Mouse (Mus musculus) CD4-positive, CD25-positive, alpha-beta regulatory T cell, adult 2 months (primary cell): ENCODE measurements around the gene Zc3h13.

Experiments
- DNase-seq: peaks from one replicate; pipeline ENCODE4 v3.0.0-alpha.2; 2012; ENCODE audit warnings: low read depth, low spot score

Gene Zc3h13

DNA sequence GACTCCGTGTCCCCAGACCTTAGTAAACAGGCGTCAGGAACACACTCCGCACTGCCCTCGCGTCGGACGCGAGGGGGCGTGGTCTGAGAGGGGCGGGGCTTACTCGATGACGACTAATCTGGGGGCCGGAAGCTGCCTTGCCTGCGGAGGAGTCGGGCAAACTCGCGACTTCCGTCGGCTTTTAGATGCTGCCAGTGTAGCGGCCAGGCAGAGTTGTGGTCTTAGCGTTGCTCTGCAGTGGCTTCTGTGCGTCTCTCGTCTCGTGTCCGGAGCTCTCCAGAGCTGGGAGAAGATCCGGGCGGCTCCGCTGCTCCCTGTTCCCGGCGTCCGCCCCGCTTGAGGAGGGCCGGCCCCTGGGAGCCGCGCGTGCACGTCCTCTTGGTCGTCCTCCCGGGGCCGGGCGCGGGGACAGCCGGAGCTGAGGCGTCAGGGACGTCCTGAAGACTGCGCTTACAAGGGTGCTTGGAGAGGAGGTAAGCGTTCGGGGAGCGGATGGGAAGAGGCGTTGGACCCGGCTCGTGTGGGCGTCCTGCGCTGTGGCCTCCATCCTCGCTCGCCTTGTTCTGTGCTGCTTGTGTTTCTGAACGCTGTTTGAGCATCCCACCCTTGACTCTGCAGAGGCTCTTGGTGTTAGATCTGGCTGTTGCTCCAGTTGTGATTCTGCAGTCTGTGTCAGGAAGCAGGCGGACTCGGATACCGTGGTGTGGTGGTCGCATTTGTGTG is at the start of gene Zc3h13:
TSS of gene Zc3h13 (plus strand) at position 181 of the 723 bp plus-strand sequence.
- peak; percentile 97 for DNase-seq

DNA sequence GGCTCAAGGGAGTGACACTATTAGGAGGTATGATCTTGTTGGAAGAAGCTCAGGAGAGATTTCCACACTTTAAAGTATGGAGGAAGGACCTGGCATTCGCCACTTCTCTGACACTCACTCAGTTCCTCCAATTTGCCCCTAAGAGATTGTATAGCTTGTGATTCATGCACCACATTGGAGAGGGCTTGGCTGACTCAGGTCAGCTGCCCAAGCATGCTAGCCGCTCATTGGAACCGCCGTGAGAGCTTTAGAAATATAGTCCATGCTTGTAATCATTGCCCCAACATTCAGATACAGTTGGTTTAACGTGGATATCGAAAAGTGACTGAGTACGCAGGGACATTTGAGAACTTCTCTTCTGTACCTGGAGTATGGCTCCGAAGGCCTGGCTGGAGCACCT is 48.6 kb upstream of the Zc3h13 start:
- no peak for DNase-seq

DNA sequence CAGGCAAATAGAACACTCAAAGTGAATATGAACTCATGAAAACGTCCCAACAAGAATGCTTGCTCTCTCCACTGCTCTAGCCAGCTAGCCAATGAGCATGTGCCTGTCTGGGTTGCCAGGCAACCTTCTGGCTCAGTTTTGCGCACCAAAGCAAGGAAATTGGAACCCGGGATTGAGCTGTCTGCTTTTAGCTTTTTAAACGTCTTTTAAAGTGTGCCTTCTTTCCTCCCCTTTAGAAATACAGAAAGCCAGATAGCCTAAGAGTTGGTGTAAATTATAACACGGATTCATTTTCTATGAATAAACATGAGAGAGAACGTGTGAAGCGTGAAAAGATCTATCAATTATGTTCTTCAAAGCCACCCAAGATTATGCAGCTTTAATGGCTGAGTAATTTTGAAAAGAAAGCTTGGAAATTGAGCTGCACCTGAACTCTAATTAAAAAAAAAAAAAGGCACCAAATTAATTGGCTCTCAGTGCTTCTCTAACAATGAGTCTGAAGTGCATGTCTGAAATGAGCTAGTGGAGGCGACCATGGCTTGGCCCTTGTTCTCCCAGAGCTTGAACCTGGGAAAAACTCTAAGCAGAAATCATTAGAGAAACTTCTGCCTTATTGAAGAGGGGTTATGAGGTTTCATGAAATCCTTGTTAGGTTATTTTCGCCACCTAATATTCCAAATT is 48.1 kb upstream of the Zc3h13 start:
- no peak for DNase-seq

DNA sequence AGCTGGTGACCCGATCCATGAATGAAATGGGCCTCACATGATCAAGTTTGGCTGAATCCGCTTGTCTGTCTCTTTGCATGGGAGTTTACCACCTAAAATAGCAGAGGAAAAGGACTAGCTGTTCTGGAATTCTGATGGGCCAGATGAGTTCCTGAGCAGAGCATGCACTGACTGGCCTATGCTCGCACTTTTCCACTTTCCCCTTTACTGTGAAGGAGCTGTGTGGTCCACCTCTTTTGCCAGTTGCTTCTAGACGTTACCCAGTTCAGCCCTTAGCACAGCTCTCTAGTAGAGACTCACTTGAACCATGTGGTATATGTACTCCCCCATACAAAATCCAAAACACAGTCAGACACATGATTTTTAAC is 47.6 kb upstream of the Zc3h13 start:
- no peak for DNase-seq

DNA sequence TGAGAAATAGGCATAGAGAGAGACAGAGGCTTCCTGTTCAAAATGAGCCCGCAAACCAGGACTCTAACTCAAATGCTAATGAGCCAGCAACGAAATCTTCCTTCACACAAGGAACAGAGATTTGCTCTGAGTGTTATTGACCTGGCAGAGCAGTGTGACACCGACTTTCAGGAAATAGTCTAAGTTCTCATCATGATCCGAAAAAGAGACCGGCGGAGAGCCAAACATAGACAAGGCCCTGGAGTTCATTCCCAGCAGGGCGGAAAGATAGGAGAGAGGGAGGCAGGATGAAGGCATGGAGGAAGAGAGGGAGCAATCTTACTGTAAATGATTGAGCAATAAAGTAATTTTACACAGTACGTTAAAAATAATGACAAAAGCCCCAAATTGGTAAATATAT is 47.1 kb upstream of the Zc3h13 start:
- DNase-seq, result no peak

DNA sequence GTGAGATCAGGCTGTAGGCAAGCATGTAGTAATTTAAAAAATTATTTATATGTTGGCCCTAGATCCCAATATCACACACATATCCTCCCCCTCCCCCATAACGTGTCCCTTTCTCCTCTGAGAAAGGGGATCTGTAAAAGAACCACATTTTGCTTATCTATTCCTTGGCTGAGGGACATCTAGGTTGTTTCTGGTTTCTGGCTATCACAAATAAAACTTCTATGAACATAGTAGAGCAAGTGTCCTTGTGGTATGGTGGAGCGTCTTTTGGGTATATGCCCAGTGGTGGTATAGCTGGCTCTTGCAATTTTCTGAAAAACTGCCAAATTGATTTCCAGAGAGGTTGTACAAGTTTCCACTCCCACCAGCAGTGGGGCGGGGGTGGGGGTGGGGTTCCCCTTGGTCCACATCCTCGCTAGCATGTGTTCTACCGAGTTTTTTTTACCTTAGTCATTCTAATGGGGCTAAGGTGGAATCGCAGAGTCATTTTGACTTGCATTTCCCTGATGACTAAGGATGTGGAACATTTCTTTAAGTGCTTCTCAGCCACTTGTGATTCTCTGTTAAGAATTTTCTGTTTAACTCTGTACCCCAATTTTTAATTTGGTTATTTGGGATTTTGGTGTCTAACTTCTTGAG is 46.0 kb upstream of the Zc3h13 start:
- DNase-seq, result no peak

DNA sequence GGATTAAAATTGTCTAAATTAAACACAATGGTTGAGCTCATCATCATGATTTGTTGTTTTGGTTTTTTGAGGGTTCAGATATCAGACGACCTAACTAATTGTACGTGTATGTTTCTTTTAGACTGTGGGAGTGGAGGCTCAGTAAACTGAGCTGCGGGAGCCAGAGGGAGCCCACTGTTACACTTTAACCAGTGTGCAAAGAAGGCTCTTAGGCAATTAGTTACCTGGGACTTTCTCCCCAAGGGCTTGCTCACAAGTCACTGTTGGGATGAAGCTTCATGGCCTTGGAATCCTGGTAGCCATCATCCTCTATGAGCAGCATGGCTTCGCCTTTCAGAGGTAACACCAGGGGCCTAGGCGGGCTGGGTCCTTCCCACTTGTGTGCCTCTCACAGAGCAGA is 42.1 kb upstream of the Zc3h13 start, which contains the start of gene Cpb2:
TSS of gene Cpb2 (plus strand) at position 201 of the 400 bp plus-strand sequence.
- no peak for DNase-seq

DNA sequence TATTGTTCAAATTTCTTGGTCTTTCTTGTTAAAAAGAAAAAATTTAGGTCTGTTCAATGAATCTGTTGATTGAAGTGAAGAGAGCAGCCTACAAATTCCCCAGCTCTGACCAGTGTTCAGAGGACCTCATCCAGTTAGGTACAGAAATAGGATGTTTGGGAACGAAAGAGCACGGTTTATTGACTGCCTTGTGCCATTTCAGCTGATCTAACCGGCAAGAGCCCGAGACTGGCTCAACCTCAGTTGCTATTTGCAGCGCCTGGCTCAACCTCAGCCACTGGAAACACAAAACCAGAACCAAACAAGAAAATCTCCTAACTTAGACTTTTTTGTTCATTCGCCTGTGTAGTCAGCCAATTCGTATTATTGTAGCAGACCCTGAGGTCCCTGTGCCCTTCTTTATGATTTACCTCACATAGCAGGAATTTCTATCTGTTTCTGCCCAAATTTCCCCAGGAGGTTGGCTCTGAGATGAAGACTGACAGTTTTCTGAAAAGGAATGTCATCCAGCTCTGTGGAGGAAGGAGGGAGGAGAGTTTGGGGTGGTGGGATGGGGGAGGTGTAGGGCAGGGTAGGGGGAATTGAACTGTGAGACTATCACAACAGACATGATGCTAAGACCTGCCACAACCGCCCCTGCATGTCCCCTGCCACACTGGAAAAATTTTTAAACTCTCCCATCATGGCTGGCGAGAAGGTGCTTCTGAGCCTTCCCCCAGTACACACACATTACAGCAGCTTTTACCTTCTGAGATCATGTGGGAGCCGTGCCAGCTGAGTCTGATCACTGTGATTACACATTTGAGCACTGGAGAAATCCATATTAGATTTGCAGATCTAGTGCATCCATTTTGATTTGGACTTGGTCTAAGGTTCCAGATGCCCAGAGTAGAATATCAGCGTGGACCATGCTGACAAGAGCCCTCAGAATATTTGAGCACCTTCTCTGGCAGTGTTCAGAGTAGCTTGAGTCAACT is 37.9 kb upstream of the Zc3h13 start:
- no peak for DNase-seq

DNA sequence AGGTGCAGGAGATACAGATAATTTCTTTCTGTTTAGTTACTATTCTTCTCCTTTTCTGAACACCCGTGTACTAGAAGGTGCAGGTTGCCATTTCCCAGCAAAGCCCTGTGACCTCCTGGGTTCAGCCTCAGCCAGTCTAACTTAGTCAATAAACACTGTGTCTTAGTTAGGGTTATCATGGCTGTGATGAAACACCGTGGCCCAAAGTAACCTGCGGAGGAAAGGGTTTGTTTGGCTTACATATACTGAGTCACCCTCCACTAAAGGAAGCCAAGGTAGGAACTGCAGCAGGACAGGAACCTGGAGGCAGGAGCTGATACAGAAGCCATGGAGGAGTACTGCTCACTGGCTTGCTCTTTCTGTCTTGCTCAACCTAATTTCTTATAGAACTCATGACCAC is 33.7 kb upstream of the Zc3h13 start:
- DNase-seq, result no peak

DNA sequence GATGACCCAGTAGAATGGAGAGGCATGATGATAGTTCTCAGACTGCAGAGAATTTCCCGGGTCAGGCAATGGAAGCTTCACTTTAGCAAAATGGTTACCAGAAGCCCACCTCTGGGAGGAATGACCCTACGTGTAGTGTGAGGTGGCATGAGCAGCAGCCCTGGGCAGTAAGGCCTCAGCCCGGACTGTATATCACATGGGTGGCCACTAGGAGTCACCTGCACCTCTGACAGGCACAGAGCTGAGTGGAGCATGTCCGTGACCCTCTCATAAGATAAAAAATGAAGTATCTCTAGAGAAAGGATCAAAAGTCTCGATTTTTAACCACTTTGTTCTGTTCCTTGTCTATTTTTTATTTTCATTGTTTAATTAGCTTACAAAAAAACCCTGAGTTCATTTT is 27.7 kb upstream of the Zc3h13 start:
- peak; percentile 29 for DNase-seq

DNA sequence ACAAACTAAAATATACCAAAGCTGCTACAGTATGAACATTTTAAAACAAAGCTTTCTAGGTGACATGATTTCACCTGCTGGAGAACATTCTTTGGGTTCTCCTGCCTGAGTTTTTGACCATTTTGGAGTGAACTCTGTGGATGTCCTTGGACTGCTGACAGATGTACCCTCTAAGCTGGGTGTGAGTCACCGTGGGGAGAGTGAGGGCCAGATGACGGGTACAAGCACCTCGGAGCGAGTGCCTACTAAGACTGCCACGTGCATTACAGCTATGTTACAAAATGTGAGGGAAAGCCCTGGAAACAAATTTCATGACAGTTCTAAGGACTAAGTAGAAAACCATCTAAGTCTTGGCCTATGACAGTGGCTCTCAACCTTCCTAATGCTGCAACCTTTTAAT is 14.6 kb upstream of the Zc3h13 start:
- no peak for DNase-seq

DNA sequence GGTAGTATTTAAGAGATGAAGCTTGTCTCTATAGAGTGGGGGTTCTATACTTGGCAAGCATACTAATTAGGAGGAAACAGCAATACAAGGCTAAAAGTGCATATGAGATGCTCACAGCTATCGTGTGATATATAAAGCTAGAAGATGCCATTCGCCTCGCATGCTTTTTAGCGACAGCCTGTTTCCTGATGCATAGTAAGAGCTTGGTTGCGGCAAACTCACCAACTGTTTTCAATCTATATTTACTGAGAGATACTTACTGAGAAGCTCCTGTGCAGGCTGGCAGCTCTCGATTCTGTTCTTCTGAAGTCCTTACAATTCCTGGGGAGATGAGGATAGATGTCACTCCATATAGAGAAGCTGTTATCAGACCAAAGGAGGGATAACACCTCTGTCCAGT is 4.5 kb upstream of the Zc3h13 start:
- no peak for DNase-seq

DNA sequence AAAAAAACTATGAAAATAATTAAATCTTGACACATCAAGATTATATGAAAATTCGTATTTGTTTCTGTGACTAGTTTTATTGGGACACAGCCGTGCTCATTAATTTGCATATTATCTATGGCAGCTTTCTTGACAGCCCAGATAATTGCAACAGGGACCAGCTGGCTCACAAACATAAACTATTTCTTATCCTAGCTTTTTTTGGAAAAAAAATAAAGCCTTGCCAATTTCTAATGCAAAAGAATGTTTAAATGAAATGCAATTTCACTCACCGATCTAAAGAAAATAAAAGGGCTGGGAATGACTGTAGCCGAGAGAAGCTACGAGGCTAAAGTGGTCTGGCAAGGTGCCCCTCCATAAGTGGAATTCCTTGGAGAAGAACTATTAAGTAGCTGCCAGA is 3.8 kb upstream of the Zc3h13 start:
- no peak for DNase-seq

DNA sequence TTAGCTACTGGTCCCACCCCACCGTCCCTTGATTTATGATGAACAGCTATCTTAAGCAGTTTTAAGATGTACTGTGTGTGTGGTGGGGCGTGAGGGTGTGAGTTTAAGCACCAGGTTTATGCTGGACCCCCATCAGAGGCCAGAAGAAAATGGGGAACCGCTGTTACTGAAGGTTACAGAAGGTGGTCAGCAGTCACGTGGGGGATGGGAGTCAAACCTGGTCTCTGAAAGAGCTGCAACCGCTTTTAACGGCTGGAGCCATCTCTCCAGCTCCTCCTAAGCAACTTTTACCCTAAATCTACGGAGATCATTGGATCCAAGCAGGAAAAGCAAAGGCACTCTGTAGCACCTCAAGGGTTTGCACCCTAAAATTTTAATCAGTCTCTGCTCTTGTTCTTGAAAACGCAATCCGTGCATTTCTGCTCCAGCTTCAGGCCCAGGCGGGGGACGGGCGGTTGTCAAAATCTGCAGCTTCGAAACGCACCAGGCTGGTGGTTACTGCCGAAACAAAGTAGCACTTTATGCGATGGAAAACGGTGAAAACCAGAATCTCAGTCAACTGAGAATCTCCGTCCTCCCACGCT is 472 bp upstream of the Zc3h13 start:
- DNase-seq, result no peak

DNA sequence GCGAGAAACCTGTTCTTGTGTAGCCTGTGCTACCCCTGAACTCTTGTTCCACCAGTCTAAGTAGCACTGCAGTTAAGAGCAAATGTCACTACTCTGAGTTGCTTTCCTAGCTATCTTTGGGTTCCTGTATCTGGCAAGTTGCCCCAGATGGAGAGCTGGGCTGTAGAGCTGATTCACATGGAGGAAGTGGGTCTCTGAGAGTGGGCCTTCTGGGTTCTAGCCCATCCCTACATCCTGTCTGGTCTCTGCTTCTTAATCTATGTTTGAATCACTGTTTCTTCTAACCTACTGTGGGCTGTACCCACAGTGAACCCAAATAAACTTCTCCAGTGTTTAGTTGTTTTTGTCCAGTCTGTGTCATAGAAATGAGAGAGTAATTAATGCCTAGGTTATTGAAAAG is 16.9 kb downstream of the Zc3h13 start:
- DNase-seq, result peak; percentile 10

DNA sequence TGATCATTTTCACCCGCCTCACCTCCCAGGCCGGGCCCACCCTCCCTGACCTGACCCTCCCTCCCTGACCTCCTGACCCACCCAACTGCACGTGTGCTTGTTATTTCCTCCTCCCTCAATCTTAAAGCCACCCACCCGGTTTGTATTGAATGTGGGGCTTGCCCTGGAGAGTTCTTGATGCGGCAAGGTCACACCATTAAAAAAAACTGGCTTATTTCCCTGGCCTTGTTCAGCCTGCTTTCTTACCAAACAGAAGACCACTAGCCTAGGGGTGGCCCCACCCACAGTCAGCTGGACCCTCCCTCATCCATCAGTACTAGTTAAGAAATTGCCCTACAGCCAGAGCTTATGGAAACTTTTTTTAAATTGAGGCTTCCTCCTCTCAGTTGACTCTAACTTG is 19.6 kb downstream of the Zc3h13 start:
- no peak for DNase-seq

DNA sequence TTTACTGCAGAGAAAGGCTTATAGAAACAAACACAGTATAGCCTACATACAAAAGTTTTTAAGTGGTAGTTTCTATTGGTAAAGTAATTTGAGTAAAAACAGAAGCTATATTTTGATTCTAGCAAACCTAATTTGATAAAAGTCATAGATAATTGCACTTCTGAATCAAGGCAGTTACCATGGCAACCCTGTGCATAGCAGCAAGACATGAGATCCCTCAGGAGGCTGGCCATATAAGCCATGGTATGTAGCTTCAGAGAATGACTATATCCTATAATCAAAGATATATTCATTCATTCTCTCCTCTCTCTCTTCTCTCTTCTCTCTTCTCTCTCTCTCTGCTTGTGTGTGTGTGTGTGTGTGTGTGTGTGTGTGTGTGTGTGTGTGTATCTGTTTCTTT is 23.7 kb downstream of the Zc3h13 start:
- DNase-seq, result no peak

DNA sequence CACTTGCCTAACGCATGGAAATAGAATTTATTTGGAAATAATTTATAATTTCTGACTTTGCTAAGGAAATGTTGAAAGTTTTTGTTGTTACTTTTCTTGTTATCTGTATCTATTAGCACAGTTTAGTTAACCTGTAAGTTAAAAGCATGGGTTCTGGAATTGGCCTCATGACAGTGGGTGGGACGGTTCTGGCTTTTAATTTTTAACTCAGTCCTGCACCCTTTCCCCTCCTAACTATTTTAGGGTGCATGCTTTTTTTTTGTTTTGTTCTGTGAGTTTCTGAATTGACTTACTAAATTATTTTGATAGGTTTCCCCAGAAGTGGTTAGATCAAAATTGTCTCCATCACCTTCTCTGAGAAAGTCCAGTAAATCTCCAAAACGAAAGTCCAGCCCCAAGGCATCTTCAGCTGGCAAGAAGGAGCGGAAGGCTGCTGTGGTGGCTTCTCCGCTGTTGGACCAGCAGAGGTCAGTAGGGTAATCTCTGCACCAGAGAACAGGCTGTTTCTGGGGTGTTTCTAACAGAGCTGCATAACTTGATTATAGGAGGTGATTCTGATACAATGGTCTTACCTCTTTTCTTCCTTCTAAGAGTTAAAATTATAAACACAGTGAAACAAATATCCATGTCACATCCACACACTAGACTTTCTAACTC is 25.3 kb downstream of the Zc3h13 start:
- peak; percentile 4 for DNase-seq

DNA sequence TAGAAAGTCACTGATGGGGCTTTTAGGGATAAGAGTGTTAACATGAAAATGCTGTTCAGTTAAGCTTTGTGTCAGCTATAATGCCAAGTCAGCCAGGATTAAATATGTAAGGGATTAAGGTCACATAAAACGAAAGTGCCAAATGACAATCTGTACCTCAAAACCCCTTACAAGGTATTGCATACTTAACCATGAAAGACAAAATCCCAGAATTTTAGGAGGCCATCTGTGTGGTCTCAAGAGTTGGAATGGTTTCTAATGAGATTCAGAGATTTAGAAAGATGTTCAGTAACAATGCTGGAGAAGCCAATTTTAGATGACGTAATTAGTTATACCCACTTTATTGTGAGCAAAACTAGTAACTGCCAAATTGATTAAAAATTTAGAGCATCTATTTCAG is 30.3 kb downstream of the Zc3h13 start:
- no peak for DNase-seq

DNA sequence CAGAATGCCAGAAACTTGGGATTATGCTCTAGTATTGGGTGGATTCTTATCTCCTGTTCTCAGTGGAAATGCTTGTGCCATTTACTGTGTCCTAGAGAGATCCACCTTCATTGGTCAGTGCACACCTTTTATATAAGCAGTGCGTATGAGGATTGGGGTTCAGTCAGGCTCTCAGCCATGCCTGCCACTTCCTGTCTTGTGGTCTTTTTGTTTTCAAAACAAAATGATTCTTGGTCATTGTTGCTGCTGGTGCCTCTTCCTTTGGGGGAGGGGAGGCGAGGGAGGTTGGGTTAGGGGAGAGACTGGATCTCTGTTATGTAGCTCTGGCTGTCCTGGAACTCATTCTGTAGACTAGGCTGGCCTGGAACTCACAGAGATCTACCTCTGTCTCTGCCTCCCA is 34.6 kb downstream of the Zc3h13 start:
- DNase-seq, result peak; percentile 20

DNA sequence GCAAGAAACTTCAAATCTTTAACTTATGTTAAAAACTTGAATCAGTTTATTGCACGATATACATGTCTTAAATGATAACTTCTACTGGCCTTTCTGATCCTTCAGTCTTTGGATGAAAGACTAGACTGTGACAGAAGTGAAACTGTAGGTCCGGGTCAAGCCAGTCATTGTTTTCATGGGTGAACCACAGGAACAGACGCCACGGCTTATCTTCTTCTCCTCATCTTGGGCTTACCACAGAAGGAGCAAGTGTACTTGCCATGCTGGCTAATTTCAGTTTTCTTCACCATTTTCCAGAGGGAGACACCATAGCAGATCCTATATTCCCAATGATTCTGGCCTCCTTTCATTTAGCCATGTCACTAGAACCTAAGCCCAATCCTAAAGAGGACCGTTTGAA is 36.1 kb downstream of the Zc3h13 start:
- no peak for DNase-seq
